Mouse (Mus musculus) kidney, adult 2 months (tissue): ENCODE data around the gene Naa40.

Experiments
- CTCF ChIP-seq: fragments of 200-500 bp; conservative IDR thresholded peaks from 2 replicates; pipeline ENCODE4 v1.5.1; 2011; ENCODE audit warnings: low read depth, mild to moderate bottlenecking, control low read depth, low read length, moderate library complexity, mixed read lengths; ENCODE audit not compliant: insufficient read depth, insufficient read length
- POLR2A ChIP-seq: fragments of 200-500 bp; IDR thresholded peaks from one replicate; pipeline ENCODE4 v1.6.1; 2011; ENCODE audit warnings: low read depth, low read length, control low read depth

DNA sequence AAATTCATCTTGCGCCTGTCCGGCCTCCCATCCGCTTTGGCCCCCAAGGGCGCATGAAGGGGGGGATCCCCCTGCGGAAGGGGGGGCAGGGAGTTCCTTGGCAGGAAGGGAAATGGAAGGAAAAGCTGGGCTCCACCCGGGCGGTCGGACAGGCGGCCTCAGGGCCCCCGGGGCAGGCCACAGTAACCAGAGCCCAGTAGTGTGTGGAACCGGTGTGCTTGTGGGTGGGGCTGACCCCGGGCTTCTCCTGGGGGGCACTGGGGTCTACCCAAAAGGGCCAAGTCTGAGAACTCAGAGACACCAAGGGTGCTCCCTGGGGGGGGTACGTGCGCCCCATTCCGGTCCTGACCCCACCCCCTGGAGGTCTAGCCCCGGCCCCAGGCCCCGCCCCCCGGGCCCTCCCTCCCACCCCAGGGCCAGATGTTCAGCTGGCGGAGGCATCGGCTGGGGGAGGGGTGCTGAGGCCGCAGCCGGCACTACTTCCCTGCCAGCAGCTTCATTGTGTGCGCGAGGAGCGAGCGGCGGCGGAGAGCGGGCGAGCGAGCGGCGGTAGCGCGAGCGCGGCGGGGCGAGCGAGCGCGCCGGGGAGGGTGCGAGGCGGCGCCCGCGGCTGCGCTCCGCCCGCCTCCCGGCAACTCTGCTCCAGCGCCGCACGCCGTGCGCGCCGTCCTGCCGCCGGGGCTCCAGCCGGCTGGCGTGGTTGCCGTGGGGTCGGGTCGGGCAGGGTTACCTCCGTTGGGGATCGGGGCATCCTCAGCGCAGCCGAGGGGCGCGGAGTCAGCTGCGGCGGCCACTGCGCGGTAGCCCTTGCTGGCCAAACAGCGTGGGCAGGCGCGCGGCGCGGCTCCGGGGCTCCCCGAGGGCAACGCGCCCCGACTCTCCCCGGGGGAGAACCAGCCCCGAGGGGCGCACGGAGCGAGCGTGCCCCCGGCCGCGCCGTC lies 27.1 kb upstream of the Naa40 start:
- TF ChIP-seq CTCF (no peak), POLR2A (no peak)
